Mouse (Mus musculus) urinary bladder, postnatal 36 days (tissue): ENCODE measurements around the gene S1pr5.
"Not testable (repeated sequence)": the region's sequence is repeated elsewhere in the genome, so short reads cannot be mapped to it uniquely, and the experiment has no call there.

Source experiments
- DNase-seq, 2 experiments: peaks; one replicate each; pipeline ENCODE4 v3.0.0; 2022; ENCODE audit warnings: low spot score in 2 of 2, mixed read lengths in 1 of 2

The S1pr5 gene

DNA sequence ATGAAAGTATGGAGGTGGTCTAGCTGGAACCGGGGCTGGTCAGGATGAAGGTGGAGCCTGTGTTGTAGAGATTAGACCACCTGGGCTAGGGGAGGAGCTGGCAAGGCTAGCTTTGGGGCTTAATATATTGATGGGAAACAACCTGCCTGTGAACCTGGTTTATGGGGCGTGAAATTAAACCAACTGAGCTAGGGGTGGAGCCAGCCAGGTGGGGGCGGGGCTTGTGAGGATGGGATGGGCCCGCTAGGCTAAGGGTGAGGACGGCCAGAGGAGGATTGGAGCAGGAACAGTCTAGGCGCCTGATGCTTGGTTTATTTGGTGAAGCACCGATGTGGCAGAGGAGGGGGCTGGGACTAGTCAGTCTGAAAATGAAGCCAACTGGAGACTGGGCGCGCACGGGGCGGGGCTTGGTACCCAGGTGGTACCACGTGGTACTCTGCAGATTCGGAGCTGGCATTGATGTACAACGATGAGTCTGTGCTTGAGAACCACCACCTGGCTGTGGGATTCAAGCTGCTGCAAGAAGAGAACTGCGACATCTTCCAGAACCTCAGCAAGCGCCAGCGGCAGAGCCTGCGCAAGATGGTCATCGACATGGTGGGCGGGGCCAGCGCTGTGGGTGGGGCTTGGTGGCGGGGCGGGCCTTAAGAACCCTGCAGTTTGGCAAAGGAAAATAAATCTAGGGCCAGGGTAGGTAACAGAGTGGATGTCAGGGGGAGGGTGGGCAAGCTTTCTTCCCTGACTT, 43.5 kb downstream of the S1pr5 start:
- DNase-seq, result no peak

DNA sequence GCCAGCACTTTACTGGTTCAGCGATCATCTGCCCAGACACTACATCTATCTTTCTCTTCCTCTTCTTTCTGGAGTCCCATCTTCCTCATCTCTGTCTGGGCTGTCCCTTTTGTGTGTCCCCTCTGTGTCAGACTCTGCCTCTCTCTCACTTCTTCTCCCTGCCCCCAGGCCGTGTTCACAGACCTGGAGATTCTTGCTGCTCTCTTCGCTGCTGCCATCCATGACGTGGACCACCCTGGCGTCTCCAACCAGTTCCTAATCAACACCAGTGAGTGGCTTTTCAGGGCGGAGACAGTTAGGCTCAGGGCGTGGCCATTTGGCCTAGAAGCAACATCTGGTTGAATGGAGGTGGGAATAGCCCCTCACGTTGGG, 44.1 kb downstream of the S1pr5 start:
- DNase-seq, result no peak

DNA sequence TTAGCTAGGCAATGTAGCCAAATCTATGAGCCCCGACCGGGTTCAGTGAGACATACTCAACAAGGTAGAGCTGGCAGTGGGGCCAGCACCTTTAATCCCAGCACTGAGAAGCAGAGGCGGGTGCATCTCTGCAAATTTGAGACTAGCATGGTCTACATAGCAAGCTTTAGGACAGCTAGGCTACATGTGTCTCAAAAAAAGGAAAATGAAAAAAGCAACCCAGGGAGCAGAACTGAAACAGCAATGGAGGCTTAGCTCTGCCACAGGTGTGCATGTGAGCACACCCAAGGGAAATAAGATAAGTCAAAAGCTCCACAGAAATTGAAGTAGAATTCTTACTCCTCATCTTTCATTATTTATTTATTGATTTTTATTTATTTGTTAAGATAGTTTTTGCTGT, 49.3 kb downstream of the S1pr5 start:
- DNase-seq, result no peak

DNA sequence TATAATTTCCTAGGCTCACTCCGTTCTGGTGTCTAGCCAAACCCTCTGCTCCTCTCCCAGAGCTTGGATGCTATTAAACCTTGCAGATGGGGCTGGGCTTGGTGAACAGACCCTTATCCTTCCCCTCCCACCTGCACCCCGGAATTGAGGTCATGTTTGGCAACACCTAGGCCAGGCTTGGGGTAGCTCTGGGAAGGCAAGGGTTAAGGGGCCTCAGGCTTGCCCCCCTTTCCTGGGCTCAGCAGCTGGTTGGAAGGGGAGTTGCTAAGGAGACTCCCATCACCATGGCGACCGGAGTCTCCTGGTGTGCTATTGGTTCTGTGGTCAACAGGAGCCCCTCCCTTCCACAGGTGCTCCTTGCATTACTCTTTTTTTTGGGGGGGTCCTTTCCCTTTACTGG, 50.3 kb downstream of the S1pr5 start:
- DNase-seq, result no peak

DNA sequence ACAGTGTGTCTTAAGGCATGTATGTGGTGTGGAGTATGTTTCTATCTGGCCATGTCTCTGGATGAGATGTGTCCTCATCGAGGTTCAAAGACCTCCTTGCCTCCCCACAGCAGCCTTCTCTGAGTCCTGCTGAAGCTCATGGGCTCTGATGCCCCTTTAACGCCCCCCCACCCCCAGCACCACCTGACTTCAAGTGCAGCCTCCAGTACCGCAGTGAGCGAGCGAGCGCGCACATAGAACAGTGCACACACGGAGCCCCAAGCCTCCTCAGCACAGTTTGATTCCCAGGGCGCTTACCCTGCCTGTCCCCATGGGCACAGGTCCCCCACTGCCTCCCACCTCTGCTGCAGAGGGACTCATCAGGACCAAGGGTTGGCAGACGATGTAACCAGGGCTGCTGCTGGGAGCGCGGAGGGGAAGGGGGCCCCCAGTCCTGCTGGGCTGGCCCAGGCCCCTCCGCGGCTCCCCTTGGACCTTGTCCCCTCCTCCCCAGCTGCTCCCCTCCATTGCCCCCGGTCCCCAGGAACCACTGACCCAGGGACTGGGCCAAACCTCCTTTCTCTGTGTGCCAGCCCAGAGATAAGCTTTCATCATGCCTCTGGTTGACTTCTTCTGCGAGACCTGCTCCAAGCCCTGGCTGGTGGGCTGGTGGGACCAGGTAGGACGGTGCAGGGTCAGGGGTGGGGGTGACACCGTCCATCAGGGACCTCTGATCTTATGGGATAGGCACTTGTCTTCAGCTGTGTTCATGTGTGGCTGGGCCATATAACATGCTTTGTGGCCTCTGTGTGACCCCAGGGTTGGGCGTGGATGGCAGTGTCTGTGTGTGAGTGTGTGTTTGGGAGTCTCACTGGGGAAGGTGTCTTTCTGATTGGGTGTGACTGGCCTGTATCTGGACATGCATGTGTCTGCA, 51.5 kb downstream of the S1pr5 start:
- no peak for DNase-seq

DNA sequence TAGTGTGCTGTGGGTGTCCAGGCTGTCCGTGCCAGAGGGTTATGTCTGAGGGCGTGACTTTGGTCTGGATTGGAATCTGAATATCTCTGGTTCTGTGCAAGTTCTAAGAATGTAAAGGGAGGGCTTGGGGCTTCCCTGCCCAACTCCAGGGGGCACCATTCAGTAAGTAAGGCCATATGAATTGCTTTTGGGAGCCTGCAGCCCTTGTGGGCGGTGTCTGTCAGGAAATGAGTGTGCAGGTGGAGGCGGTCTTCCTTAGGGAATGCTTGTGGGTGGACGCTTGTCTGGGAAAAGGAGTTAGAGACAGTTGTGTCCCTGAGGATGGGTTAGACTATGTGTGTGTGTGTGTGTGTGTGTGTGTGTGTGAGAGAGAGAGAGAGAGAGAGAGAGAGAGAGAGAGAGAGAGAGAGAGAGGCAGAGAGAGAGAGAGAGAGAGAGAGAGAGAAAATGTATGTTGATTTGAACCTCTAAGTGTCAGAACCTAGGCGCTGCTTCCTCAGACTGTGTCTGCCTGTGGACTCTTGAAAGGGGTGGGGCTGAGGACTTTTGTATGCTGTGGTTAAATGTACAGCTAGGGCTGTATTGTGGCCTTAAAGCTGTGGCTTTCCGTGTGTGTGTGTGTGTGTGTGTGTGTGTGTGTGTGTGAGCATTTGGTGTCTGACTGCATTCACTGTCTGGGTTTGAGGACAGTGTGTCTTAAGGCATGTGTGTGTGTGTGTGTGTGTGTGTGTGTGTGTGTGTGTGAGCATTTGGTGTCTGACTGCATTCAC, 52.3 kb downstream of the S1pr5 start:
- not testable (repeated sequence) for DNase-seq

DNA sequence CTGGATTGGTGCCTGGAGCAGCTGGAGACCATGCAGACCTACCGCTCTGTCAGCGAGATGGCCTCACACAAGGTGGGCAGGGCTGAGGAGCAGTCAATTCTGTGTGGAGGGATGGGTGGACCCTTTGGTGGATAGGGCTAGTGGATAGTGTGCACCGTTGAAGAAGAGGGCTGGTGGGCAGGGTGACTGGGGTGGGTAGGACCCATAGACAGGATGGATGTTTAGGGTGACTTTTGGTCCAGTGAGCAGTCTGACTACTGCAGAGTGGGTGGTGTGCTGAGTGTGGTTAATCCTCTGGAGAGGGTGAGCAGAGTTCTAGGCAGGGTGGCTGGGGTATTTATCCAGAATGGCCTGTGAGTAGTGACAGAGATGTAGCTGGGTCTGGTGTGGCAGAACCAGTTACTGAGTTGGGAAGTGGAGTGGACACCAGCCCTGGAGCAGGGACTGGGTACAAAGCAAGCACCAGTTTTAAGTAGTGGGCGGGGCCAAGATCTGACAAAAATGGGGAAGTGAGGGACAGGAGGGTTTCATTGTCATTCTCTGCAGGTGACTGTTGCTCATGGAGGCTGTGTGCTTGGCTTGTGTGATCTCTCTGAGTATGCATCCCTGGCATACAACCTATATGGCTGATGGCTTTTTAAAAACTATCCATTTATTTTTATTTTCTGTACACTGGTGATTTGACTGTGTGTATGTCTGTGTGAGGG, 53.3 kb downstream of the S1pr5 start:
- no peak for DNase-seq

DNA sequence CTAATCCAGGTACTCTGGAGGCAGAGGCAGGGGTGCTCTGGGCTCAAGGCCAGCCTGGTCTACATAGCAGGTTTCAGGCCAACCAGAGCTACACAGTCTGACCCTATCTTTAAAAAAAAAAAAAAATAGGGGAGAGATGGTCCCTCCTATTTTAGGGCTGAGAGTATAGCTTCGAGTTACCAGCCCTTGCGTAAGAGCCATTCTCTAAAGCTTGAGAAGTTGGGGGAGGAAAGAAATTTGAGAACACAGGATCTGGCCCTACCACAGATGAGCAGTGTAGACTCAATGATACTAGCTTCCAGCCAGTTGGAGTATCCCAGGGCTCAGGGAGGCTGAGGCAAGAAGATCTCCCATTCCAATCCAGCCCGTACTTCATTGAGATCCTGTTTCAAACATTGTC, 54.5 kb downstream of the S1pr5 start:
- DNase-seq, result no peak
